Mouse (Mus musculus): ENCODE data around the gene Ipo8.

GRCm38 (mm10) chr6:148838460-148838859 lies 7.2 kb upstream of the Ipo8 start:
- TF ChIP-seq CTCF (IDR thresholded peaks at IDR 0.05; ENCODE audit: borderline replicate concordance, extremely low read depth, insufficient read depth, insufficient read length) (no peak), POLR2A (IDR thresholded peaks at IDR 0.05; ENCODE audit: borderline replicate concordance, extremely low read depth, insufficient read depth, insufficient read length, poor library complexity, severe bottlenecking) (no peak)

Data from brain, embryonic 14.5 days (tissue).